Mouse (Mus musculus) brain, embryonic 14.5 days (tissue): ENCODE results near the gene Vps13a. TPM values are rescaled to one million over a fixed set of nuclear protein-coding genes. Genes with fewer than 3 reads are reported as not detected.
A peak's percentile ranks its signal among the peaks of the same experiment; 100 is the strongest.
"Not testable (repeated sequence)": the region's sequence is repeated elsewhere in the genome, so short reads cannot be mapped to it uniquely, and the experiment has no call there.

Experiments
- DNase-seq: peaks from one replicate; pipeline ENCODE4 v3.0.0-alpha.2; 2011; ENCODE audit warnings: low read depth
- CTCF ChIP-seq: fragments of 200-500 bp; IDR thresholded peaks from 2 replicates; pipeline ENCODE4 v1.5.1; 2012; ENCODE audit warnings: inconsistent platforms, mild to moderate bottlenecking, moderate library complexity, borderline replicate concordance; ENCODE audit not compliant: insufficient read depth, insufficient read length; ENCODE audit errors: extremely low read depth
- POLR2A ChIP-seq: fragments of 200-500 bp; IDR thresholded peaks from 2 replicates; pipeline ENCODE4 v1.6.1; 2012; ENCODE audit warnings: mild to moderate bottlenecking, inconsistent platforms, borderline replicate concordance; ENCODE audit not compliant: poor library complexity, insufficient read depth, insufficient read length, severe bottlenecking; ENCODE audit errors: extremely low read depth
- polyA plus RNA-seq: library from polyadenylated mRNA; depleted of rRNA; stranded (reverse); fragments of >200 nt; gene quantifications from 2 replicates; pipeline ENCODE4 v1.2.3, GENCODE M21; 2012

Vps13a gene
- polyA plus RNA-seq, 1 experiment, result 12.5 TPM

DNA sequence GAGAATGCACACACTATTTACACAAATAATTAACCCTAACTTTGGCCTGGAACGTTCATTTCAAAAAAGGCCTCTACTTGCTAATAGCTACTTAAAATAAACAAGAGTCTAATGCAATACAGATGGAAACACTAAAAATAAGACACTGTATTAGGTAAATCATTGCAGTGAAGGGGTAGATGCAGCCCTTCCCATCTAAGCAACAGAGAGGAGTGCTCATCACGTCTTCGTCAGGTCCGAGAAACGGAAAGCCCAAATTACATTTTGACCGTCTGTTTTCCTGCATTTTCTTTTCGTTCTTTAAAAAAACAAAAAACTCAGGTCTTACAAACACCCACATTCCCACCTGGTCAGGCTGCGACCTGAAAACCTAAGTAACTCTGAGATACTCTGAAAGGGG is 947 bp downstream of the Vps13a start:
- no peak for DNase-seq
- TF ChIP-seq CTCF (no peak), POLR2A (no peak)

GRCm38 (mm10) chr19:16779281-16779680 is 1.5 kb downstream of the Vps13a start:
- TF ChIP-seq POLR2A, result no peak
- TF ChIP-seq CTCF, result no peak
- no peak for DNase-seq

- no peak for TF ChIP-seq CTCF
- TF ChIP-seq POLR2A, result no peak
- no peak for DNase-seq
These were observed 2.2 kb downstream of the Vps13a start for GRCm38 (mm10) chr19:16778578-16778977.

GRCm38 (mm10) chr19:16777901-16778300 is 2.8 kb downstream of the Vps13a start:
- no peak for DNase-seq
- no peak for TF ChIP-seq POLR2A
- TF ChIP-seq CTCF, result no peak

GRCm38 (mm10) chr19:16777391-16777790 is 3.3 kb downstream of the Vps13a start:
- not testable (repeated sequence) for DNase-seq

- peak; percentile 42 for DNase-seq
- TF ChIP-seq CTCF (no peak), POLR2A (no peak)
These were observed 7.3 kb downstream of the Vps13a start for GRCm38 (mm10) chr19:16773237-16774016.

DNA sequence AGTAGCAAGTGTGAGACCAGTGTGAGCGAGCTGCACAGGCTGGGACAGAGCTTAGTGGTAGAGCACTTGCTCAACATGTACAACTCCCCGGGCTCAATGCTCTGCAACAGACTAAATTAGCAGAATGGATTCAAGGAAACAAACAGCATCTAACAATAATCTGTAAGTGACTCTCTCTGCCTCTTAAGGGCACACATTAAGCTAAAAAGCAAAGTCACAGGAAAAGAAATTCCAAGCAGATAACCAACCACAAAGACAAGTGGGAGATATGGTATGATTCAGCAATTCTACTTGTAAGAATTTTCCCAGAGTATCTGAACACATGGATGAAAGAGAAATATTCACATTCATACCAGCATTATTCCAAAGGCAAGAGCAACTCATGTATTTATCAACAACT is 13.3 kb downstream of the Vps13a start:
- no peak for DNase-seq
- TF ChIP-seq POLR2A, result no peak
- no peak for TF ChIP-seq CTCF

DNA sequence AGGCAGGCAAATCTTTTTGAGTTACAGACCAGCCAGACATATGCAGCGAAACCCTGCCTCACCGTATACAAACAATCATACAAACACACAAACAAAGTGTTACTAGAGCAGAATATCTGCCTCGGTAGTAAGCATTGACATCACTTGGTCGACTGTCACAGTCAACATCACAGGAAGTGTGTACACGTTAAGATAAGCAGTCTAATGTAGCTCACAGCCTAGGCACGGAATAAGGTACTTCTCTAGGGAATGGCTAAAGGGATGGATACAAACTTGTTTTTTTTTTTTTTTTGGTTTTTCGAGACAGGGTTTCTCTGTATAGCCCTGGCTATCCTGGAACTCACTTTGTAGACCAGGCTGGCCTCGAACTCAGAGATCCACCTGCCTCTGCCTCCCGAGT is 23.3 kb downstream of the Vps13a start:
- not testable (repeated sequence) for DNase-seq

DNA sequence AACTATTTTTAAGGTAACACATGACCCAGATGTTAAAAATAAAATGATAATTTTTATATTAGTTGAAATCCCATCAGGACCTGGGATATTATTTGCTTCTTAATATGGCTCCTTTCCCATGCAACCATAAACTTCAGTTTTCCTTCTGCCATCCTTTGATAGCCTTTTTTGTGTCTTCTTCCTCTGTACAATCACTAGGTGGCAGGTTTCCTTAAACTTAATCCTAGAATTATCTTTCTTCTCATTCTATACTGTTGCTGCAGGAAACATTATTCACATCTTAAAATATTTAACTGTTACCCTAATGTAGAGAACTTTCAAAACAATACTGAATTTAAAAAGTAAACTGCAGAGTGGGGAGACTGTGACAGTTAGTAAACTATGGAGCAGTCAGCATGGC is 24.9 kb downstream of the Vps13a start:
- DNase-seq, result no peak

GRCm38 (mm10) chr19:16755226-16755625 is 25.5 kb downstream of the Vps13a start:
- DNase-seq, result no peak
- TF ChIP-seq POLR2A (no peak), CTCF (no peak)

More for the DNA sequence above, 24.9 kb downstream of the Vps13a start:
- TF ChIP-seq POLR2A (no peak), CTCF (no peak)

DNA sequence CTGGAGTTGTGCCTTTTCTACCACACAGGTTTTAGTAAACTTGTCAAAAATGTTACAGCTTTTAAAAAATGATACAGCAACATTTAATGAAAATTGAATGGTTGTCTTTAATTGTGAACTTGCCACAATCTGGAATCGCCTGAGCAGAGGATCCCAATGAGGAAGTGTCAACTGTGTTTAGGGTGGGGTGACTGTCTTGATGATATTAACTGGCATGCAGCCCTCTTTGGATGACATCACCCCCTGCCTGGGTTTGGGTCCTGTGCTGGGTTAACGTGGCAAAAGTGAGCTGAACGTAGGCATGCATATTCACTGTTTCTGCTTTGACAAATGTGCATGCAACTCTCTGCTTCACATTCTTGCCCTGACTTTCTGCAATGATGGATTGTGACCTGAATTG is 27.6 kb downstream of the Vps13a start:
- DNase-seq, result no peak

DNA sequence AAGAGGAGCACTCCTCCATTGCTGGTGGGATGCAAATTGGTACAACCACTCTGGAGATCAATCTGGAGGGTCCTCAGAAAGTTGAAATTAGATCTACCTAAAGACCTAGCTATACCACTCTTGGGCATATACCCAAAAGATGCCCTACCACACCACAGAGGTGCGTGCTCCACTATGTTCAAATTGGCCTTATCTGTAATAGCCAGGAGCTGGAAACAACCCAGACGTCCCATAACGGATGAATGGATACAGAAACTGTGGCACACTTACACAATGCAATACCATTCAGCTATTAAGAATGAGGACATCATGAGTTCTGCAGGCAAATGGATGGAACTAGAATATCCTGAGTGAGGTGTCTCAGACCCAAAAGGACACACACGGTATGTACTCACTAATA is 43.9 kb downstream of the Vps13a start:
- TF ChIP-seq POLR2A (no peak), CTCF (no peak)
- no peak for DNase-seq

More for the DNA sequence above, 27.6 kb downstream of the Vps13a start:
- TF ChIP-seq CTCF, result no peak
- TF ChIP-seq POLR2A, result no peak
